Mouse (Mus musculus): Measurements from ENCODE around the gene Mtmr12.
A peak's percentile ranks its signal among the peaks of the same experiment; 100 is the strongest.
"Not testable (repeated sequence)": the region's sequence is repeated elsewhere in the genome, so short reads cannot be mapped to it uniquely, and the experiment has no call there.

Gene Mtmr12

GRCm38 (mm10) chr15:12204319-12205159 lies at the start of gene Mtmr12:
Mtmr12 (plus strand) TSS chr15:12205028.
- DNase-seq, result peak; percentile 99

GRCm38 (mm10) chr15:12178126-12178525 lies 26.7 kb upstream of the Mtmr12 start:
- DNase-seq, result no peak

- not testable (repeated sequence) for DNase-seq
These were observed 23.5 kb upstream of the Mtmr12 start for GRCm38 (mm10) chr15:12181181-12181805.

GRCm38 (mm10) chr15:12193880-12194816 lies 10.7 kb upstream of the Mtmr12 start:
- no peak for DNase-seq

GRCm38 (mm10) chr15:12194817-12195735 lies 9.8 kb upstream of the Mtmr12 start:
- DNase-seq, result no peak

GRCm38 (mm10) chr15:12195966-12196365 lies 8.9 kb upstream of the Mtmr12 start:
- no peak for DNase-seq

GRCm38 (mm10) chr15:12196410-12197191 lies 8.2 kb upstream of the Mtmr12 start:
- peak; percentile 42 for DNase-seq

- no peak for DNase-seq
These were observed 7.5 kb upstream of the Mtmr12 start for GRCm38 (mm10) chr15:12197361-12197760.

- DNase-seq, result no peak
These were observed 4.8 kb upstream of the Mtmr12 start for GRCm38 (mm10) chr15:12200021-12200420.

GRCm38 (mm10) chr15:12201856-12202255 lies 3.0 kb upstream of the Mtmr12 start:
- DNase-seq, result no peak

GRCm38 (mm10) chr15:12202456-12202855 lies 2.4 kb upstream of the Mtmr12 start:
- no peak for DNase-seq

- DNase-seq, result not testable (repeated sequence)
These were observed 1.8 kb upstream of the Mtmr12 start for GRCm38 (mm10) chr15:12203008-12203407.

- DNase-seq, result no peak
These were observed 1.1 kb upstream of the Mtmr12 start for GRCm38 (mm10) chr15:12203512-12204318.

- DNase-seq, result no peak
These were observed 503 bp downstream of the Mtmr12 start for GRCm38 (mm10) chr15:12205160-12205901.

GRCm38 (mm10) chr15:12205902-12206645 lies 1.2 kb downstream of the Mtmr12 start:
- DNase-seq, result no peak

GRCm38 (mm10) chr15:12206646-12207222 lies 1.9 kb downstream of the Mtmr12 start:
- no peak for DNase-seq

- DNase-seq, result no peak
These were observed 2.8 kb downstream of the Mtmr12 start for GRCm38 (mm10) chr15:12207556-12208090.

- no peak for DNase-seq
These were observed 6.7 kb downstream of the Mtmr12 start for GRCm38 (mm10) chr15:12211577-12211976.
